Mouse (Mus musculus): ENCODE data around the gene Pnck.

Pnck gene

DNA sequence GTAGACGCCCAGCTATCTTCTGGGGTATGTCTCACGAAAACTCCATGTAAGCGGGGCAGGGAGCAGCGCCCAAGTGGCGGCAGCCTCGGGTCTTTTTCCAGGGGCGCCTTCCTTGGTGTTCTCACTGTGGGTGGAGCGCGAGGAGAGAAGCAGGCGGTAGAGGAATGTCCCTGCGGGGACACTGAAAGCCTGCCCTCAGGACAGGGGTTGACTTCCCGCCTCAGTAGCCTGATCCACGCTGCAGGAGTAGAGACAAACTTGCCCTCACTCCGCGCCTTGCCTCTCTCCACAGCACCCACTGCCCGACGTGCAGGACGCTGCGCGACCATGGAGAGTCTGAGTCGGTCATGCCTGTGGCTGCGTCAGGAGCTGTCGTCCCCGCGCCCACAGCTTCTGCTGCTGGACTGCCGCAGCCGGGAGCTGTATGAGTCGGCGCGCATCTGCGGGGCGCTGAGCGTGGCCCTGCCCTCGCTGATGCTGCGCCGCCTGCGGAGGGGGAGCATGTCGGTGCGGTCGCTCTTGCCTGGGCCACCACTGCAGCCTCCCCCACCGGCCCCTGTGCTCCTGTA lies 19.9 kb downstream of the Pnck start:
- DNase-seq (ENCODE audit: low spot score in 2 of 2) = no peak

DNA sequence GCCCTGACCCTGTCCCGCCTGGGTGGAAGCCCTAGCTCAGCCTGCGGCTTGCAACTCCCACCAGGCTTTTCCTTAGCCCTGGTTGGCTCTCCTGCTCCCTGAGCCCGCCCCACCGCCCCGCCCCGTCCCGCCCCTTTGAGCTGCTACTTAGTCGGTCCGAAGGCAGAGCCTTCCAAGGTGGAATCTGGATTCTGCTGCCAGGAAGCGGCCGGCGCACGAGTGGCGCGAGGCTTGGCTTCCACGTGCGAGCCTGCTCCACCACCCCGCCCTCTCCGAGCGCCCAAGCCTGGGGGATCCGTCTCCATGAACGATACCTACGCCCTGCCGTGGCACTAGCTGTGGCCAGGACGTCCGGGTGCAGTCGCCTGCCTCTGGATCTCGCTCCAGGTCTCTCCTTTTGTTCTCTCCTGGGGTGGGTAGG lies 20.7 kb downstream of the Pnck start, which contains the start of gene Dusp9:
Gene Dusp9, plus strand, starts transcription at position 165 of the 421 bp plus-strand sequence.
- no peak for DNase-seq (ENCODE audit: low spot score in 2 of 2)

DNA sequence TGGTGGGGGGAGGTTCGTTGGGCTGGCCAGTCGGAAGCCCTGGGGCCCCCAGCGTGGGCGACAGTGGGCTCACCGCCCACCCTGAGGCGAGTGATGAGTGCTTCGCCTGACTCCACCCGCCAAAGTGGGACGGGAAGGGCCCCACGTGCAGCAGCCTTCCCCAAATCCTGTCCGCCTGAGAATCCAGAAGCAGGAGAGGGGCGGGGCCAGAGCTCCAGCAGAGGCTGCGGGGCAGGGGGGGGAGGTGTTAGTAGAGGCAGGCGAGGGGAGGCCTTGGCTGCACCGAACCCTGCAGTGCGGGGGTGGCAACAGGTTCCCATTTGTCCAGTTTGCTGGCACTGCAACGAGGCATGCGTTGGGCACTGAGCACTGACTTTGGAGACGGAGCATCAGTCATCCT lies 22.5 kb downstream of the Pnck start:
- no peak for DNase-seq (ENCODE audit: low spot score in 2 of 2)

DNA sequence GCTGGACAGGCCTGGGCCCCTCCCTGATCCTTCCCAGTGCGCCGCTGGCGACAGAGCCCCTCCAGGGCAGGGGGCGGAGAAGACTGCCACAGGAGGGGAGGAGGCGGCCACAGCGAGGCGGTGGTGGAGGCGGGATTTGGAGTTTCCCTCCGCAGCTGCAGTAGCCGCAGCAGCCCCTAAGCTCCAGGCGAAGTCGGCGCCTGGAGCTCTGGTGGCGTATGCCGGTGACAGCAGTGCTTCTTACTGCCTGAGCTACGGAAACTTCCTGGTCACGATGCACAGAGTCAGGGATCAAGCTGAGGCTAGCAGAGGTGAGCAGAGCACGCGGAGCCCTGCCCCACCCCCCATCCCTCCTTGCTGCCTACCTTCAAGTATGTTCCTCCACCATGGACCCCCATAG lies 24.5 kb downstream of the Pnck start:
- no peak for DNase-seq (ENCODE audit: low spot score in 2 of 2)

DNA sequence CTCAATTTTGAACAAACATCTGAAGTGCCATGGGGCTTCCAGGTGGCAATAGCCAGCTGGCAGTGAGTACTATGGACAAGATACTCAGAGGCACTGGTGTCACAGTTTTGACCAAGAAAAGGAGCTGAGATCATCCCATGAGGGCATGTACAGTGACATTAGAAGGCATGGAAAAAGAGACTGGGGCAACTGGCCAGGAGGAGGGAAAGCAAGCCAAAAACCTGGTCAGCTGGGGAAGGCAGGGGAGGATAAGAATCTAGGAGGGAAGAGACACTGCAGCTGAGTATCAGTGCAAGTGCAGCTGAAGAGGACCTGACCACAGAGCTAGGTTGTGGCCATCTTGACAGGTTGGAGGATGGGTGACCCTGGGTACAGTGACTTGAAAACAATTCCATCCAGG lies 32.9 kb downstream of the Pnck start:
- no peak for DNase-seq (ENCODE audit: low spot score in 2 of 2)

DNA sequence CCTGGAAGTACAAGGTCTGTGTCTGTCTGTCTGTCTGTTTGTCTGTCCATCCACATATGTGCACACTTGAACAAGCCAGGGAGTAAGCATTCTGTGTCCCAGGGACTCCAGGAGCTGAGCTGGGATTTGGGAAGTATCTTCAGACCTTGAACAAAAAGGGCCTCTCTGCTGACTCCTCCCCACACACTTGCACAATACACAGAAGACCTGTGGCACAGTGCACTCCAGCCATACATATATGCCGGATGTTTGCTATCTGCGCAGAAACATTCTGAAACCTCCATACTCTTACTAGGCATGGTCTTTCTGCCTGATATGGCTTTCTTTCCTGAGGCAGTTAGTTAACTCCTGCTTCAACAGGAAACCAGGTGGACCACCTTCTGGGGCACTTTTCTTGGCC lies 40.0 kb downstream of the Pnck start:
- no peak for DNase-seq (ENCODE audit: low spot score in 2 of 2)

DNA sequence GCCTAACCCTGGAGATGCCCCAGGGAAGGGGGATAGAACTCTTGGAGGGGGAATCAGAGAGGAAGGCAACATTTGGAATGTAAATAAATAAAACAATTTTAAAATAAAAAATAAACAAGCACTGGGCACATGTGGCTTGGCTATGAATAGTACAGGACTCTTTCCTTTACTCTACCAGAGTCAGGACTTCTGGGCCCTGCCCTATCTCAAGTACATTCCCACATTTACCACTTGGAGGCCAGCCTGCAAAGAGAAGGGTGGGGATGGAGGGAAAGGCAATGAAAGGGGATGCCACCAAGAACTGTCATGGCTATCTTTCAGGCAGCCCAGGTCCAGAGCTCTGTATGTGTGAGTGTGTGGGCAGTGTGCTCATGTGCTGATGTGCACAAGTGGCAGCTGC lies 40.5 kb downstream of the Pnck start:
- no peak for DNase-seq (ENCODE audit: low spot score in 2 of 2)

DNA sequence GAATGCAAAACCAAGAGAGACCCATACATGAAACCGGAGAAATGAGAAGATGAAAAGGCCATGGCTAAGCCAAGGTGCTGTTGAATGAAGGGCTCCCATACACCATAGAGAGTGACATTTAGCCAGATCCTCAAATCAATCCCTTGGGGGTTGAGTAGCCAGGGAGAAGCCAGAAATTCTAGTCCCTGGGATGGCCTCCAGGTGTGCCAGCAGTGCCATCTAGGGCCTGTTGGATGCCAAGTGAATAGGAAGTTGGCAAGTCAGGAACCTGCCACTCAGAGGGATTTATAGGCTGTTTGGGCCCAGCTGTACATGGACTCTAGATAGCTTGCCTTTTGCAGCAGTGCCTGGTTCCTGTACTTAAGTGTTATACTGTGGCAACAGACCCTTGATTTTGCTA lies 44.0 kb downstream of the Pnck start:
- no peak for DNase-seq (ENCODE audit: low spot score in 2 of 2)

DNA sequence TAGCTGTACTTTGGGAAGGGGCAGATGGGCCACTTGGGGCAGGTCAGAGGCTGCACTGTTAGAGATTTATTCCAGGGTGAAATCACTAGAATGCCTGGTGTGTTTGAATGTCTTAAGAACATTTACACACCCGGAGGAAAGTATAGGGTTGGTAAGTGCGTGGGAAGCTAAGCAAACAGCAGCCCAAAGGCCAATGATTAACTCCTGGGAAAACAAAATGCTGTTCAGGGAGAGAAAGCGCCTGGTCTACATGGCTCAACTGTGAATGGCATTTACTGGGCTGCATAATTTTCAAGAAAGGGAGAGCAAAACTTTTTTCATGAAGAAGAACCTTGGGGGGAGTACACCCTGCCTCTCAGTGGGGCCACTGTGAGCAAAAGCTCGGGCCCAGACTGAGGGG lies 46.3 kb downstream of the Pnck start:
- DNase-seq (ENCODE audit: low spot score in 2 of 2) = no peak

Measured in cerebellum, postnatal 4 days (tissue).